Mouse (Mus musculus): Measurements from ENCODE around the gene Slc35d1. TPM values are rescaled to one million over a fixed set of nuclear protein-coding genes. Genes with fewer than 3 reads are reported as not detected.

The Slc35d1 gene
- polyA plus RNA-seq, 1 experiment, result 9.4 TPM

DNA sequence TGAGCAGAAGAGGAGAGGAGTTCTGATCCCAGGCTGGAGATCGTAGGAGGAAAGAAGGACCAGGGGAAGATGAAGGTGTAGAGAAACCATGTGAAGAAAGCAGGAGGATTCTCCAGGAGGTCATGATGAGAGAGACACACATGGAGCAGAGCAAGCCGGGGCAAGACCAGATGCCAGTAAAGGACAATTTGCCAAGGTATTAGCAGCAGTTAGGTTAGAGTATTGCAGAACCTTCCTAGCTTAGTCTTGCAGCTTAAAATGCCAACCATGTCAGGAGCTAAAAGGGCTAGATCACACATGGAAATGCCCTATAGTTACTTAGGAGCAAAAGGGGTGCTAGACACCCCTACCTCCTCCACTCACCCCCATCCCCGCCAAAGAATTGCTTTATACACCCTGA lies 32.3 kb upstream of the Slc35d1 start:
- Histone ChIP-seq H3K27ac (ENCODE audit: insufficient read depth, low read length) (no peak overlapping the region), H3K27me3 (ENCODE audit: control insufficient read depth, insufficient read depth, low read length) (no peaks in the 10 kb centered on the region), H3K4me1 (ENCODE audit: control insufficient read depth, insufficient read depth, low read length) (no peaks in the 10 kb centered on the region), H3K4me3 (replicated peaks; ENCODE audit: insufficient read depth, low read depth, low read length) (no peak overlapping the region)
- DNase-seq, result no peak
- no peak for TF ChIP-seq CTCF (IDR thresholded peaks at IDR 0.05; ENCODE audit: borderline replicate concordance, insufficient read depth, low read depth, low read length)
- 66% methylated on average over 3 of the region's 3 CpGs for WGBS

DNA sequence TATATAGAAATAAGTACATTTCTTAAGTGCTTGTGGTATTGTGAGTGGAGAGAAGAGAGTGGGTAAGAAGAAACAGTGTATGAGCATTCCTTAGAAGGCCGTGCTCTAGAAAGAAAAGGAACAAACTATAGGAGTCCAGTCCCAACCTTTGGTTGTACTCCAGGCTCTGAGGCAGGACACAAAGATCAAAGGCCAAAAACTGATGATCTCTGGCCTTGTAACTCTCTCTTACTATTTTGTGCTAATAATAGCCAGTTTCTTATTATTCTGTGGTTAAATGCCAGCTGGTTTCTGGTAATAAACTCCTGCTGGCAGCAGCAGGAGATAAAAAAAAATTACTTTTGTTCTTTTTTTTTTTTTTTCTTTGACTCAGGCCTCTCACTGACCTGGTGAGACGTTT lies 17.2 kb upstream of the Slc35d1 start:
- Histone ChIP-seq H3K27ac (ENCODE audit: insufficient read depth, low read length) (no peak overlapping the region), H3K4me3 (replicated peaks; ENCODE audit: insufficient read depth, low read depth, low read length) (no peak overlapping the region), H3K27me3 (ENCODE audit: control insufficient read depth, insufficient read depth, low read length) (no peaks in the 10 kb centered on the region), H3K4me1 (ENCODE audit: control insufficient read depth, insufficient read depth, low read length) (no peaks in the 10 kb centered on the region)
- no peak for DNase-seq
- WGBS, result 35% methylated on average over 2 of the region's 2 CpGs
- no peak for TF ChIP-seq POLR2A (IDR thresholded peaks at IDR 0.05; ENCODE audit: borderline replicate concordance, insufficient read depth, low read length)
- TF ChIP-seq CTCF (IDR thresholded peaks at IDR 0.05; ENCODE audit: borderline replicate concordance, insufficient read depth, low read depth, low read length), result no peak

DNA sequence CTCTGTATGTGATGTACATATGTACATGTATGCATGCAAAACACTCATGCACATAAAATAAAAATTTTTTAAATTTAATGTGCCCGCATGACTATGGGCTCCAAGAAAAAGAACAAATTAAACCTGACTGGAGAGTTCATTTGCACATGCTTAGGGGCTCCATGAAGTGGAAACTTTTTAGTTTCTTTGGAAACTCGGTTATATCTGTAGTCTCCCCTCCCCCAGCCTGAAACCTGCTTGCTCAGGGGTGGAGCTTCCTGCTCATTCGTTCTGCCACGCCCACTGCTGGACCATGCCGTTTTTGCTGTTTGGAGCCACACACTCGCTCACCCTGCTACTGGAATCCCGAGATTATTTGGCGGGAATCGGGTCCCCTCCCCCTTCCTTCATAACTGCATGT lies 7.9 kb upstream of the Slc35d1 start:
- Histone ChIP-seq H3K27ac (ENCODE audit: insufficient read depth, low read length) (no peak overlapping the region), H3K4me3 (replicated peaks; ENCODE audit: insufficient read depth, low read depth, low read length) (no peak overlapping the region), H3K4me1 (ENCODE audit: control insufficient read depth, insufficient read depth, low read length) (no peaks in the 10 kb centered on the region), H3K27me3 (ENCODE audit: control insufficient read depth, insufficient read depth, low read length) (no peaks in the 10 kb centered on the region)
- no peak for DNase-seq
- no peak for TF ChIP-seq CTCF (IDR thresholded peaks at IDR 0.05; ENCODE audit: borderline replicate concordance, insufficient read depth, low read depth, low read length)
- no peak for TF ChIP-seq POLR2A (IDR thresholded peaks at IDR 0.05; ENCODE audit: borderline replicate concordance, insufficient read depth, low read length)
- WGBS, result 36% methylated on average over 9 of the region's 9 CpGs

DNA sequence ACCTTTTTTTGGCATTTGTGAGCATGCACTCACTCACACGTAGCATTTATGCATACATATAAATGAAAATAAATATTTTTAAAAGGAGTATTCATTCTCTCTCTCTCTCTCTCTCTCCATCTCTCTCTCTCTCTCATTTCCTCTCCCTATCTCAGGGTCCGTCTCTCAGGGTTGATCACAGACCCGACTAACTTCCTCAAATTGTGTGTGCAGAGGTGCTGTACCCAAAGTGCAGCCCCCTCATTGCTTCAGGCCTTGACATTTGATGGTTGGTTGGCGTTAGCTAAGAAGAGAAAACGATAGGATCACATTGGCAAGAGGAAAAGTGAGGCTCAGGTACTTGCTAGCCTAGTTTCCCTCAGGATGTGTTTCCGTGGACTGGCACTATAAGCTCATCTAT lies 6.8 kb upstream of the Slc35d1 start:
- Histone ChIP-seq H3K4me3 (replicated peaks; ENCODE audit: insufficient read depth, low read depth, low read length) (no peak overlapping the region), H3K27ac (ENCODE audit: insufficient read depth, low read length) (no peak overlapping the region), H3K4me1 (ENCODE audit: control insufficient read depth, insufficient read depth, low read length) (no peaks in the 10 kb centered on the region), H3K27me3 (ENCODE audit: control insufficient read depth, insufficient read depth, low read length) (no peaks in the 10 kb centered on the region)
- DNase-seq, result no peak
- 80% methylated on average over 6 of the region's 6 CpGs for WGBS
- TF ChIP-seq POLR2A (IDR thresholded peaks at IDR 0.05; ENCODE audit: borderline replicate concordance, insufficient read depth, low read length), result no peak
- TF ChIP-seq CTCF (IDR thresholded peaks at IDR 0.05; ENCODE audit: borderline replicate concordance, insufficient read depth, low read depth, low read length), result no peak

DNA sequence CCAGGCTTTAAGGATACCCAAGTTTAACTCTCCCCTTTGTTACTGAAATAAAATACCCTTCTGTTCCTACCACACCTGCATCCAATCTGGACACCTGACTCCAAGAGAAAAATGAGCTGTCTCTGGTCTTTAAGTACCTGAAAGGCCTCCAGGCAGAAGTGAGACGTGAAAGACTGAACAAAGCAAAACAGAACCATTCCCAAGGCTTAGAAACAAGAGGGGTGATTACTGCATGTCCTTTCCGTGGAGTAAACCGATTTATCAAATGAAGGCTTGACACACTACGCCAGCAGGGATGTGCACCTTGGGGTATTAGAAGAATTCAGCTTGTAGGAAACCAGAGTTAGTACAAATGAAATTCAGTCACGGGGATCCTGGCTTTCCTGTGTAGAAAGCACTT lies 4.0 kb upstream of the Slc35d1 start:
- DNase-seq, result no peak
- 83% methylated on average over 5 of the region's 5 CpGs for whole genome bisulfite sequencing
- no peaks in the 10 kb centered on the region for H3K27me3 ChIP-seq (ENCODE audit: control insufficient read depth, insufficient read depth, low read length)
- no peak overlapping the region for H3K4me3 ChIP-seq (replicated peaks; ENCODE audit: insufficient read depth, low read depth, low read length)
- TF ChIP-seq POLR2A (IDR thresholded peaks at IDR 0.05; ENCODE audit: borderline replicate concordance, insufficient read depth, low read length), result no peak
- TF ChIP-seq CTCF (IDR thresholded peaks at IDR 0.05; ENCODE audit: borderline replicate concordance, insufficient read depth, low read depth, low read length), result no peak
- peaks cover 3% of the 10 kb centered on the region; the same call in 1 of the 2 replicates for H3K4me1 ChIP-seq (ENCODE audit: control insufficient read depth, insufficient read depth, low read length)
- H3K27ac ChIP-seq (ENCODE audit: insufficient read depth, low read length), result no peak overlapping the region

DNA sequence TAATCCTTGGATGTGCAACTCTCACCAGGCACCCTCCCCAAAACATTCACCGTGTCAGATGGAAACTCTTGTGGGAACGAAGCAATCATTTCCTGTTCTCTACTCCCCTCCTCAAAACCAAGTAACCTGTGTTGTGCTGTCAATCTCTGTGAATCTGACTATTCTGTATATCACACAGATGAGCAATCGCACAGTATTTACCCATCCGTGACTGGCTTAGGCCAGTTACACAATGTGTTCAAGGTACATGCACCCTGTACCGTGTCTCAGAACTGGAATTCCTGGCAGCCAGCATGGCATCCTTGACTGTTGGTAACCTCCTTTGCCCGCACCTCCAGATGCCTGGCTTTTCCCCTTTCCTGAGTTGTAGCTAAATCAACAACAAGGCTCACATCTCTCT lies 1.1 kb upstream of the Slc35d1 start:
- Histone ChIP-seq H3K27ac (ENCODE audit: insufficient read depth, low read length) (no peak overlapping the region), H3K4me1 (ENCODE audit: control insufficient read depth, insufficient read depth, low read length) (peaks cover 6% of the 10 kb centered on the region; the same call in 1 of the 2 replicates), H3K4me3 (replicated peaks; ENCODE audit: insufficient read depth, low read depth, low read length) (no peak overlapping the region), H3K27me3 (ENCODE audit: control insufficient read depth, insufficient read depth, low read length) (no peaks in the 10 kb centered on the region)
- DNase-seq, result no peak
- no peak for TF ChIP-seq CTCF (IDR thresholded peaks at IDR 0.05; ENCODE audit: borderline replicate concordance, insufficient read depth, low read depth, low read length)
- 89% methylated on average over 6 of the region's 6 CpGs for WGBS

DNA sequence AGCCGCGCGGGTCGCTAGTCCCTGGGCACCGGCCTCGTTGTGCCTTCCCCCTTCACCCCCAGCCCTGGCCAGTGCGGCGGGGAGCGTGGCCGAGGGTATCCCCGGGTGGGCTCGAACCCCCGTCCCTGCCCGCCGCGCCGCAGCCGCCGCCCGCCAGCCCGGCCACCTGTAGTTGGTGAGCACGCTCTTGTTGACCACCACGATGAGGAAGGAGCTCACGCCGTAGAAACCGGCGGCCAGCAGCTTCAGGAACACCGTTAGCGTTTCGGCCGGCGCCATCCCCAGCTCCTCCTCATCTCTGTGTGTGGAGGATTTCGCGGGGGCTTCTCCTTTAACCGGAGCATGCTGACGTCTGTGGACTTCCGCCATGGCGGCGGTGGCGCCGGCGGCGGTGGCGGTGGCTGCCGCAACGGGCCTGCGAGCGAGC lies 453 bp downstream of the Slc35d1 start:
- Histone ChIP-seq H3K27me3 (ENCODE audit: control insufficient read depth, insufficient read depth, low read length) (no peaks in the 10 kb centered on the region), H3K27ac (ENCODE audit: insufficient read depth, low read length) (peak overlapping the region; percentile 91), H3K4me3 (replicated peaks; ENCODE audit: insufficient read depth, low read depth, low read length) (peak overlapping the region; percentile 99), H3K4me1 (ENCODE audit: control insufficient read depth, insufficient read depth, low read length) (peaks cover 6% of the 10 kb centered on the region; the same call in 1 of the 2 replicates)
- DNase-seq, result peak in 1 of 2 experiments; percentile 78
- WGBS, result 2% methylated on average over 47 of the region's 48 CpGs
- TF ChIP-seq POLR2A (IDR thresholded peaks at IDR 0.05; ENCODE audit: borderline replicate concordance, insufficient read depth, low read length) (peak; percentile 30; the same call in 1 of the 2 replicates), CTCF (IDR thresholded peaks at IDR 0.05; ENCODE audit: borderline replicate concordance, insufficient read depth, low read depth, low read length) (no peak)

DNA sequence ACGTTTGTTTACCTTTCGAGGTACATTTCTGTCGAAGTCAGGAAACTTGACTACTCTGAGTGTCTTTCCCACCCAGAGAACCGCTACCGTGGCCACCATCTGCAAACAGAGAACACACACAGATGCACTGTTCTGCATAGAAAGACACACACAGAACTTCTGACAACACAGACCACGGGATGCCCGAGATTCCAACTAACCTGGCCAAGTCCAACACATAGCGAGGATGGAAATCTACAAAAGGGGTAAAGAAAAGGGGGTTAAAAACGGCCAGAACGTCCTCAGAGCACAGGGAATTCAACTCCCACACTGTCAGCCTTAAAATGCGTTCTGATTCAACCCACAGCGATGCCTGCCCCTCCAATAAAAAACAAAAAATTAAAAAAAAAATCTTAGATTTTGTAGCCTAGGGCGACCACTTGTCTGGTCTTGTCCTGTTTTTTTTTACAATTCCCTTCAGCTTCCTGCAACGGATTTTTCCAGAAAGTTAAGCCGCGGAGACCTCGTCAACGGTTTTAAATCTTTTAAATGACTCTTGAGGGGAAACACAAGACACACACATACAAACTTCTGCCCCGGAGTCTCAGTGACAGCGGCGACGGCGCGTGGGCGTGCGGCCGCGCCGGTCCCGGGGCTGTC lies 986 bp downstream of the Slc35d1 start:
- no peak for TF ChIP-seq CTCF (IDR thresholded peaks at IDR 0.05; ENCODE audit: borderline replicate concordance, insufficient read depth, low read depth, low read length)
- peak overlapping the region; percentile 99 for H3K4me3 ChIP-seq (replicated peaks; ENCODE audit: insufficient read depth, low read depth, low read length)
- peaks cover 6% of the 10 kb centered on the region; the same call in 1 of the 2 replicates for H3K4me1 ChIP-seq (ENCODE audit: control insufficient read depth, insufficient read depth, low read length)
- H3K27ac ChIP-seq (ENCODE audit: insufficient read depth, low read length), result peak overlapping the region; percentile 91
- peak; percentile 21 to 38 for DNase-seq
- no peaks in the 10 kb centered on the region for H3K27me3 ChIP-seq (ENCODE audit: control insufficient read depth, insufficient read depth, low read length)
- WGBS, result 2% methylated on average over 30 of the region's 30 CpGs

Data from cerebellum, adult 2 months (tissue).